Comparison of ENCODE assay signal across 8 mouse cellular contexts in the genomic region with DNA sequence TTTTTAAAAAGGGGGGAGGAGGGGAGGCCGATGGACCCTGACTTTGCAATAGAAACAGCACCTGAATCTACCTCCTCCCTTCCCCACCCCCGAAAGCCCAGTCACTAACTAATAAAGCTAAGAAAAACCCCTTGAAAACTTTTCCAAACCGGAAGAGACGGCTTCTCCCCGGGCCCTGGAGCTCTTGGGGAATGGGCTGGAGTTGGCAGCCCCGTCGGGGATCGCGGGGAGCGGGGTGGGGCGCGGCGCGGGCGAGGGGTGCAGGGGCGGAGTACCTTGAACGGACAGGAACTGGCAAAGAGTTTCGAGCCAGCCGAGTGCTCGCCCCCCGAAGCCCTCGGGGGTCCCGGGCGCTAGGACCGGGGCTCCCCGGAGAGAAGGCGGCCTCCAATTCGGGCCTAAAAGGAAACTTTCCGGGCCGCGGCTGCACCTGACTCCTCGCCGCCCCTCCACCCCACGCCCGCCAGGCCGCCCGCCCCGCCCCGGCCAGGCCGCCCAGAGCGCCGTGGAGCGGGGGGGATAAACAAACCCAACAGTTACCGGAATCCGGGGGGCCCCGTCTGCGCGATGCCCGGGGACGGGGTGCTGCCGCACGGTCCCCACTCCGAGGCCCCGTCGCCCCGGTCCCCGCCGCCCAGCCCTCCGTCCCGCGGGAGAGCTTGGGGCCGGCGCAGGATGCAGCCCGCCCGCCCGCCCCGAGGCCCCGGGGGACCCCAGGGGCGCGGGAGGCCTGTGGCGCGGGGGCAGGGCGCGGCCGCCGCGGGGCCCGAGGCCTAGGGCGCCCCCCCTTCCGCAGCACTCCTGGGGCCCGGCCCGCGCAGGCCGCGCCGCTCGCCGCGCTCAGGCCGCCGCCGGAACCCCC. TPM values are rescaled to one million over a fixed set of nuclear protein-coding genes. Genes with fewer than 3 reads are reported as not detected.
A peak's percentile ranks its signal among the peaks of the same experiment; 100 is the strongest.
DNase-seq lines count a peak whose midpoint lies in the region; ATAC-seq and TF ChIP-seq lines count a peak whose summit lies in the region.

No protein-coding gene starts in this region.

- no peaks in the 10 kb centered on the region for H3K27me3 ChIP-seq in G1E (ENCODE audit: insufficient read depth, low read length)
- H3K27me3 ChIP-seq in forebrain, postnatal 0 days (ENCODE audit: insufficient read depth, low read length): no peaks in the 10 kb centered on the region
- H3K27me3 ChIP-seq in hindbrain, embryonic 12.5 days: no peaks in the 10 kb centered on the region
- H3K27me3 ChIP-seq in small intestine, adult 2 months (ENCODE audit: control insufficient read depth, insufficient read depth, low read length): no peaks in the 10 kb centered on the region

- intact Hi-C loops in left cerebral cortex, postnatal 10 days (cut with DNase I): no loop called here

- peak; percentile 74 for DNase-seq in G1E (ENCODE audit: low spot score)
- DNase-seq in c-Kit-negative CD71-positive TER-119-positive erythroid progenitor cells, embryonic 14.5 days (ENCODE audit: low read depth, low spot score): peak; percentile 51
- peak; percentile 53 for DNase-seq in forebrain, postnatal 0 days
- DNase-seq in left cerebral cortex, postnatal 10 days (ENCODE audit: extremely low spot score in 1 of 2, low spot score in 2 of 2): peak; percentile 20 to 69

- peaks cover 41% of the 10 kb centered on the region for H3K36me3 ChIP-seq in G1E (replicated peaks)
- no peaks in the 10 kb centered on the region for H3K36me3 ChIP-seq in forebrain, postnatal 0 days (ENCODE audit: insufficient read depth)
- peaks cover 4% of the 10 kb centered on the region; the same call in 1 of the 2 replicates for H3K36me3 ChIP-seq in hindbrain, embryonic 12.5 days
- H3K36me3 ChIP-seq in small intestine, adult 2 months (ENCODE audit: control insufficient read depth, insufficient read depth, low read length): peaks cover 6% of the 10 kb centered on the region; the same call in 1 of the 2 replicates

- H3K27ac ChIP-seq in forebrain, postnatal 0 days (ENCODE audit: low read depth, low read length): peak overlapping the region; percentile 96
- H3K27ac ChIP-seq in hindbrain, embryonic 12.5 days: peak overlapping the region; percentile 98
- H3K27ac ChIP-seq in small intestine, adult 2 months (ENCODE audit: insufficient read depth, low read depth, low read length): peak overlapping the region; percentile 84

- H3K9me3 ChIP-seq in G1E (replicated peaks): no peaks in the 10 kb centered on the region
- H3K9me3 ChIP-seq in forebrain, postnatal 0 days (ENCODE audit: low read length): no peaks in the 10 kb centered on the region
- H3K9me3 ChIP-seq in hindbrain, embryonic 12.5 days (replicated peaks): no peaks in the 10 kb centered on the region

- H3K4me3 ChIP-seq in G1E (ENCODE audit: low read depth, low read length): peak overlapping the region; percentile 78
- peak overlapping the region; percentile 96 for H3K4me3 ChIP-seq in forebrain, postnatal 0 days (ENCODE audit: low read depth, low read length)
- H3K4me3 ChIP-seq in hindbrain, embryonic 12.5 days: peak overlapping the region; percentile 98
- peak overlapping the region; percentile 90 for H3K4me3 ChIP-seq in small intestine, adult 2 months (ENCODE audit: low read depth, low read length)

- no peak for TF ChIP-seq CTCF in G1E (IDR thresholded peaks at IDR 0.05; ENCODE audit: low read depth, low read length)
- no peak for TF ChIP-seq CTCF in forebrain, postnatal 0 days (IDR thresholded peaks at IDR 0.05; ENCODE audit: low read depth)
- TF ChIP-seq CTCF in small intestine, adult 2 months (IDR thresholded peaks at IDR 0.05; ENCODE audit: extremely low read depth, insufficient read length, insufficient replicate concordance, low read depth, low read length): no peak

- peak overlapping the region; percentile 99 for H3K9ac ChIP-seq in forebrain, postnatal 0 days
- peak overlapping the region; percentile 100 for H3K9ac ChIP-seq in hindbrain, embryonic 12.5 days

- no peak for TF ChIP-seq POLR2A in small intestine, adult 2 months (IDR thresholded peaks at IDR 0.05; ENCODE audit: low read depth, low read length)

- ATAC-seq in G1E (ENCODE audit: extremely low read depth, insufficient number of reproducible peaks, low FRiP score, poor library complexity, severe bottlenecking): no peak
- ATAC-seq in forebrain, postnatal 0 days: peak; percentile 44
- peak; percentile 57 for ATAC-seq in hindbrain, embryonic 12.5 days (ENCODE audit: low FRiP score)
- ATAC-seq in megakaryocyte, adult 5-6 weeks (ENCODE audit: poor library complexity, severe bottlenecking): peak; percentile 11
- no peak for ATAC-seq in inflammation-experienced regulatory T-cells, adult 6 months

- H3K4me2 ChIP-seq in forebrain, postnatal 0 days (ENCODE audit: low read depth): peak overlapping the region; percentile 79
- peak overlapping the region; percentile 92 for H3K4me2 ChIP-seq in hindbrain, embryonic 12.5 days (replicated peaks)

- WGBS in forebrain, postnatal 0 days: 4% methylated on average over 52 of the region's 92 CpGs
- WGBS in hindbrain, embryonic 12.5 days: under 1% methylated on average over 57 of the region's 92 CpGs
- 1% methylated on average over 83 of the region's 92 CpGs for WGBS in small intestine, adult 2 months

- peaks cover 40% of the 10 kb centered on the region for H3K4me1 ChIP-seq in G1E (ENCODE audit: insufficient read depth, low read depth, low read length)
- H3K4me1 ChIP-seq in forebrain, postnatal 0 days (ENCODE audit: insufficient read depth): 0 out of 2 replicates have a peak, but pooled peaks cover 5% of the 10 kb centered on the region
- peaks cover 36% of the 10 kb centered on the region for H3K4me1 ChIP-seq in hindbrain, embryonic 12.5 days
- H3K4me1 ChIP-seq in small intestine, adult 2 months (ENCODE audit: control insufficient read depth, insufficient read depth, insufficient read length, low read length): peaks cover 2% of the 10 kb centered on the region; the same call in 1 of the 2 replicates

RNA-seq across cellular contexts. Expression of gene Ino80d, which starts 1.0 kb away (rescaled TPM):
- 86.8 and 92.7 TPM in 2 replicates for total RNA-seq in G1E (2014; fragmentation: Nextera tagmentation)
- total RNA-seq in G1E (2017): 20.9 and 24.5 TPM in 2 replicates
- 3.6 and 4.6 TPM in 2 replicates for polyA plus RNA-seq in G1E (2012)
- total RNA-seq in forebrain, postnatal 0 days (2014; rRNA removed): 9.1 and 11.9 TPM in 2 replicates
- 2.5 and 5.7 TPM in 2 replicates for polyA plus RNA-seq in forebrain, postnatal 0 days (2015; fragmentation: Nextera tagmentation; extraction: Ambion mirVana)
- 13.4 and 14.0 TPM in 2 replicates for polyA plus RNA-seq in hindbrain, embryonic 12.5 days (2016; fragmentation: Nextera tagmentation; extraction: Ambion mirVana)
- 10 to 100 TPM; 27.1 to 31.2 TPM for total RNA-seq in left cerebral cortex, postnatal 10 days (2021)
- 35.5 and 36.0 TPM in 2 replicates for total RNA-seq in megakaryocyte, adult 5-6 weeks (2015)
- 13.8 and 19.9 TPM in 2 replicates for total RNA-seq in megakaryocyte, adult 5-6 weeks (2017)
- polyA plus RNA-seq in small intestine, adult 2 months (2012; rRNA removed): 6.0 and 11.5 TPM in 2 replicates
- polyA plus RNA-seq in inflammation-experienced regulatory T-cells, adult 6 months (2017; shearing (Covaris generic)): 10 to 100 TPM; 17.3 to 27.5 (median 19.9) TPM

Comparison
In these comparisons a context has a peak if more than half of its experiments do, and no peak if none do; other contexts are left out.
1. ATAC-seq: peak in forebrain, postnatal 0 days (single experiment), hindbrain, embryonic 12.5 days (single experiment) and megakaryocyte, adult 5-6 weeks (single experiment); none in G1E (single experiment) and inflammation-experienced regulatory T-cells, adult 6 months (single experiment).
2. Peak in every context shown above with its lines, with median percentiles within 50 percentile points of each other: DNase-seq, H3K4me3 ChIP-seq and H3K27ac ChIP-seq.